Mouse (Mus musculus) heart, embryonic 14.5 days (tissue): ENCODE results near the gene Rhoq. TPM values are rescaled to one million over a fixed set of nuclear protein-coding genes. Genes with fewer than 3 reads are reported as not detected.

ENCODE experiments used
- ATAC-seq: fragments of 200-750 bp; cut with Nextera tagmentation; 2 replicates; pipeline ENCODE4 v1.8.0; 2017; ENCODE audit warnings: low read depth, moderate TSS enrichment; ENCODE audit not compliant: insufficient number of reproducible peaks, insufficient read depth, low FRiP score
- H3K27ac ChIP-seq, 2 experiments: fragments of 200-500 bp in 1 of 2; fragments of 300-500 bp in 1 of 2; sonication (generic) in 1 of 2; replicated peaks in 1 of 2; 2 replicates each; pipeline ENCODE4 v1.5.1; 2012 to 2014; ENCODE audit warnings: low read depth in 2 of 2, low read length in 2 of 2, control low read depth in 1 of 2, mild to moderate bottlenecking in 1 of 2, mixed read lengths in 1 of 2; ENCODE audit not compliant: control insufficient read depth in 1 of 2, insufficient read depth in 1 of 2
- H3K27me3 ChIP-seq: fragments of 300-500 bp; sonication (generic); 2 replicates; pipeline ENCODE4 v1.6.1; 2014; ENCODE audit warnings: mild to moderate bottlenecking, low read length, control low read depth; ENCODE audit not compliant: control insufficient read depth, insufficient read depth
- H3K36me3 ChIP-seq: fragments of 300-500 bp; sonication (generic); 2 replicates; pipeline ENCODE4 v1.6.1; 2014; ENCODE audit warnings: mild to moderate bottlenecking, control low read depth, low read length, mixed read lengths; ENCODE audit not compliant: control insufficient read depth, insufficient read depth
- H3K4me1 ChIP-seq, 2 experiments: fragments of 200-500 bp in 1 of 2; fragments of 300-500 bp in 1 of 2; sonication (generic) in 1 of 2; 2 replicates each; pipeline ENCODE4 v1.6.1; 2012 to 2014; ENCODE audit warnings: low read length in 2 of 2, control low read depth in 1 of 2, mixed read lengths in 1 of 2; ENCODE audit not compliant: control insufficient read depth in 2 of 2, insufficient read depth in 2 of 2
- H3K4me2 ChIP-seq: fragments of 300-500 bp; sonication (generic); 2 replicates; pipeline ENCODE4 v1.6.1; 2014; ENCODE audit warnings: mild to moderate bottlenecking, low read length
- H3K4me3 ChIP-seq, 2 experiments: fragments of 200-500 bp in 1 of 2; fragments of 300-500 bp in 1 of 2; sonication (generic) in 1 of 2; 2 replicates each; pipeline ENCODE4 v1.5.1; 2012 to 2014; ENCODE audit warnings: low read length in 2 of 2, mild to moderate bottlenecking in 2 of 2, control low read depth in 1 of 2, low read depth in 1 of 2, moderate library complexity in 1 of 2; ENCODE audit not compliant: control insufficient read depth in 1 of 2, insufficient read depth in 1 of 2
- H3K9ac ChIP-seq: fragments of 300-500 bp; sonication (generic); 2 replicates; pipeline ENCODE4 v1.6.1; 2014; ENCODE audit warnings: mild to moderate bottlenecking, low read length
- H3K9me3 ChIP-seq: fragments of 300-500 bp; sonication (generic); 2 replicates; pipeline ENCODE4 v1.6.1; 2016; ENCODE audit warnings: low read length, control low read depth; ENCODE audit not compliant: control insufficient read depth
- WGBS: fragments of 180-500 bp; shearing (Covaris S2); extraction: QIAGEN DNeasy Blood & Tissue Kit; methylation state at CpG from one replicate; pipeline ENCODE4 v1.1.7; 2014; 5-methylcytosine and 5-hydroxymethylcytosine counted together
- polyA plus RNA-seq: library from polyadenylated mRNA; unstranded; fragments of >200 nt; fragmentation: Nextera tagmentation; extraction: Ambion mirVana; gene quantifications from 2 replicates; pipeline ENCODE4 v1.2.1, GENCODE M21; 2014

The Rhoq gene
- polyA plus RNA-seq, 1 experiment from 2014 or later = 33.5 TPM

- no peaks in the 10 kb centered on the region for H3K27me3 ChIP-seq
- H3K4me3 ChIP-seq = no peak overlapping the region
- H3K9ac ChIP-seq = no peak overlapping the region
- no peak overlapping the region for H3K4me2 ChIP-seq
- no peaks in the 10 kb centered on the region for H3K9me3 ChIP-seq
- H3K36me3 ChIP-seq = peaks cover 14% of the 10 kb centered on the region
- ATAC-seq = no peak
- H3K27ac ChIP-seq = no peak overlapping the region
- peaks cover 17 to 60% of the 10 kb centered on the region in 2 experiments for H3K4me1 ChIP-seq
- 41% methylated on average over 6 of the region's 6 CpGs for WGBS
These were observed 25.8 kb downstream of the Rhoq start for GRCm38 (mm10) chr17:86988601-86989184.

- Histone ChIP-seq H3K27ac (no peak overlapping the region), H3K4me3 (no peak overlapping the region), H3K4me2 (no peak overlapping the region), H3K27me3 (no peaks in the 10 kb centered on the region), H3K4me1 (peaks cover 12 to 49% of the 10 kb centered on the region in 2 experiments), H3K9ac (no peak overlapping the region), H3K36me3 (peaks cover 15% of the 10 kb centered on the region; the same call in 1 of the 2 replicates), H3K9me3 (no peaks in the 10 kb centered on the region)
- WGBS = 90% methylated on average over 8 of the region's 8 CpGs
- no peak for ATAC-seq
These were observed 28.4 kb downstream of the Rhoq start for GRCm38 (mm10) chr17:86991306-86991705.

GRCm38 (mm10) chr17:86997323-86997722 is 34.4 kb downstream of the Rhoq start:
- H3K27ac ChIP-seq = no peak overlapping the region
- WGBS = 85% methylated on average over 6 of the region's 6 CpGs
- no peak for ATAC-seq
- no peaks in the 10 kb centered on the region for H3K27me3 ChIP-seq
- no peak overlapping the region for H3K9ac ChIP-seq
- peaks cover 61% of the 10 kb centered on the region for H3K36me3 ChIP-seq
- H3K4me1 ChIP-seq = no peaks in the 10 kb centered on the region
- no peak overlapping the region for H3K4me3 ChIP-seq
- no peak overlapping the region for H3K4me2 ChIP-seq
- H3K9me3 ChIP-seq = no peaks in the 10 kb centered on the region

- Histone ChIP-seq H3K36me3 (0 out of 2 replicates have a peak, but pooled peaks cover 5% of the 10 kb centered on the region), H3K9ac (no peak overlapping the region), H3K4me1 (no peaks in the 10 kb centered on the region), H3K4me2 (no peak overlapping the region), H3K27ac (no peak overlapping the region), H3K4me3 (no peak overlapping the region), H3K9me3 (no peaks in the 10 kb centered on the region), H3K27me3 (no peaks in the 10 kb centered on the region)
- 97% methylated on average over 3 of the region's 3 CpGs for WGBS
- ATAC-seq = no peak
These were observed 46.1 kb downstream of the Rhoq start for GRCm38 (mm10) chr17:87008950-87009349.

- Histone ChIP-seq H3K9ac (no peak overlapping the region), H3K27me3 (no peaks in the 10 kb centered on the region), H3K4me1 (no peaks in the 10 kb centered on the region), H3K27ac (no peak overlapping the region), H3K4me3 (no peak overlapping the region), H3K36me3 (no peaks in the 10 kb centered on the region), H3K4me2 (no peak overlapping the region), H3K9me3 (0 out of 2 replicates have a peak, but pooled peaks cover 3% of the 10 kb centered on the region)
- no peak for ATAC-seq
- 84% methylated on average over 13 of the region's 13 CpGs for WGBS
These were observed 48.6 kb downstream of the Rhoq start for GRCm38 (mm10) chr17:87011301-87012019.

GRCm38 (mm10) chr17:87019692-87020091 is 56.8 kb downstream of the Rhoq start:
- no peak overlapping the region for H3K27ac ChIP-seq
- no peak overlapping the region for H3K4me2 ChIP-seq
- ATAC-seq = no peak
- H3K27me3 ChIP-seq = no peaks in the 10 kb centered on the region
- no peak overlapping the region for H3K9ac ChIP-seq
- H3K4me1 ChIP-seq = peaks cover 0 to 7% of the 10 kb centered on the region in 2 experiments; a peak in 2 of 4 replicates
- H3K9me3 ChIP-seq = 0 out of 2 replicates have a peak, but pooled peaks cover 3% of the 10 kb centered on the region
- 88% methylated on average over 5 of the region's 5 CpGs for WGBS
- H3K36me3 ChIP-seq = peaks cover 14% of the 10 kb centered on the region; the same call in 1 of the 2 replicates
- no peak overlapping the region for H3K4me3 ChIP-seq

- Histone ChIP-seq H3K27ac (no peak overlapping the region), H3K36me3 (peaks cover 22% of the 10 kb centered on the region), H3K4me3 (peak overlapping the region; percentile 74 to 94), H3K9ac (peak overlapping the region; percentile 76), H3K27me3 (no peaks in the 10 kb centered on the region), H3K4me1 (peaks cover 0 to 12% of the 10 kb centered on the region in 2 experiments; a peak in 2 of 4 replicates), H3K4me2 (peak overlapping the region; percentile 95), H3K9me3 (0 out of 2 replicates have a peak, but pooled peaks cover 2% of the 10 kb centered on the region)
- 2% methylated on average over 55 of the region's 55 CpGs for WGBS
- ATAC-seq = peak; percentile 51
These were observed 61.8 kb downstream of the Rhoq start for GRCm38 (mm10) chr17:87024491-87025242.
